Mouse (Mus musculus) G1E (cell line): Measurements from ENCODE around the gene Txlna.

Experiments
- CTCF ChIP-seq: IDR thresholded peaks from 2 replicates; pipeline ENCODE4 v1.5.1; 2012; ENCODE audit warnings: low read depth, low read length, inconsistent platforms, mixed read lengths
- GATA1 ChIP-seq: IDR thresholded peaks from 2 replicates; pipeline ENCODE4 v1.6.1; 2012; ENCODE audit warnings: borderline replicate concordance, low read length, inconsistent platforms, mixed read lengths
- GATA2 ChIP-seq: IDR thresholded peaks from 2 replicates; pipeline ENCODE4 v1.6.1; 2012; ENCODE audit warnings: low read depth, low read length, inconsistent platforms, borderline replicate concordance
- POLR2AphosphoS5 ChIP-seq: IDR thresholded peaks from 2 replicates; pipeline ENCODE4 v1.6.1; 2012; ENCODE audit warnings: low read depth, low read length, inconsistent platforms; ENCODE audit not compliant: insufficient replicate concordance
- TAL1 ChIP-seq: conservative IDR thresholded peaks from 2 replicates; pipeline ENCODE4 v1.6.1; 2012; ENCODE audit warnings: low read depth, low read length, inconsistent platforms, mixed read lengths

DNA sequence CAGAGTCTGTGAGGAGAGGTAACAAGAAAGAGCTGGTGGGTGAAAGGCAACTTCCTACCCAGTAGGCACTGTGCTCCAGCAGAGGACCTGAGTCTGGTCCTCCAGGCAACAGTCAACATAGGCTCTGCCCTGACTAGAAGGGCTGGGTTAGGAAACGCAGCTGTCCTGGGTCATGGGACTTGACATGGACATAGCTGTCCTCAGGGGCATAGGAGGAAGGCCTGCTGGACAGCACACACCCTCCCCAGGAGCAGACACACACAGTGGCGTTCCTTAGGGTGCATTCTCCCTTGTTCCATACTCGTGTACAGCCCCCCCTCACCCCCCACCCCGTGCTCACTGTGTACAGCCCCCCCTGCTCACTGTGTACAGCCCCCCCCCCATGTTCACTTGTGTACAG lies 30.4 kb downstream of the Txlna start:
- no peak for TF ChIP-seq TAL1
- no peak for TF ChIP-seq CTCF
- no peak for TF ChIP-seq GATA1
- TF ChIP-seq POLR2AphosphoS5: no peak
- no peak for TF ChIP-seq GATA2
